Mouse (Mus musculus) midbrain, embryonic 10.5 days (tissue): ENCODE data around the gene Commd1. TPM values are rescaled to one million over a fixed set of nuclear protein-coding genes. Genes with fewer than 3 reads are reported as not detected.

ENCODE experiments used
- DNase-seq: peaks from one replicate; pipeline ENCODE4 v3.0.0-alpha.2; 2017; ENCODE audit warnings: low spot score
- H3K27ac ChIP-seq: fragments of 300-500 bp; sonication (generic); replicated peaks from 2 replicates; pipeline ENCODE4 v1.5.1; 2016; ENCODE audit warnings: mild to moderate bottlenecking
- H3K27me3 ChIP-seq: fragments of 300-500 bp; sonication (generic); 2 replicates; pipeline ENCODE4 v1.6.1; 2016; ENCODE audit warnings: low read depth, mild to moderate bottlenecking; ENCODE audit not compliant: poor library complexity, severe bottlenecking
- H3K36me3 ChIP-seq: fragments of 300-500 bp; sonication (generic); 2 replicates; pipeline ENCODE4 v1.6.1; 2016; ENCODE audit warnings: mild to moderate bottlenecking, moderate library complexity
- H3K4me1 ChIP-seq: fragments of 300-500 bp; sonication (generic); 2 replicates; pipeline ENCODE4 v1.6.1; 2016
- H3K4me3 ChIP-seq: fragments of 300-500 bp; sonication (generic); 2 replicates; pipeline ENCODE4 v1.5.1; 2016; ENCODE audit warnings: mild to moderate bottlenecking, moderate library complexity
- H3K9me3 ChIP-seq: fragments of 300-500 bp; sonication (generic); replicated peaks from 2 replicates; pipeline ENCODE4 v1.6.1; 2016; ENCODE audit warnings: mild to moderate bottlenecking
- WGBS: fragments of 180-500 bp; shearing (Covaris S2); methylation state at CpG from one replicate; pipeline ENCODE4 v1.1.7; 2016; 5-methylcytosine and 5-hydroxymethylcytosine counted together
- polyA plus RNA-seq: library from polyadenylated mRNA; unstranded; fragments of >200 nt; fragmentation: Nextera tagmentation; extraction: Ambion mirVana; gene quantifications from 2 replicates; pipeline ENCODE4 v1.2.1, GENCODE M21; 2016

The Commd1 gene
- polyA plus RNA-seq, 1 experiment from 2014 or later = 427 TPM

DNA sequence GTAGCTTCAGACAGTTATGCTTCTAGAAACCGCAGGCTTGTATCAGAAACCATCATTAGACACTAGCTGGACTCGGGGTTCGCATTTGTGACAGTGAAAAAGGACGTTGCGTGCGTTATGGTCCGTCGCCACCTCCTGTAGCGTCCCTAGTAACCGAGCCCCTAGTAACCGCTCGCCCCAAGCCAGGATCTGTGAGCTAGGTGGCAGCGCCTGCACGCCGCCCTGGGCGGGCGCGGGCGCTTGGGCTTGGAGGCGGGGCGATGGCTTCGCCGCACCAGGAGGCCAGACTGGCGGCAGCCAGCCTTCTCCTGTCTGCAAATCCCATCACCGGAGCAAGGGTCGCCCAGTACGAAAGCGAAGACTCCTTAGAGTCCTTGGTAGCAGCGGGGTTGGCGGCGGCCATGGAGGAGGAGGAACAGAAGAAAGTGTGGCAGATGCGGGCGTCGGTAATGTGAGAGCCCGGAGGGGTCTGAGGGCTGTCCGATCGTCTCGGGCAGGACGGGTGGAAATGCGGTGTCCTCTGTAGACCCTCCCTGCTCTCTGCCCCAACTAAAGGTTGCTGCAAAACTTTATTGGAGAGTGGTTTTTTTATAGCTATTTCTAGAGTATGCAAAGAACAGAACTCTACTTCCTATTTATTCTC, 26.1 kb upstream of the Commd1 start:
- DNase-seq = peak; percentile 90
- under 1% methylated on average over 40 of the region's 40 CpGs for whole genome bisulfite sequencing

DNA sequence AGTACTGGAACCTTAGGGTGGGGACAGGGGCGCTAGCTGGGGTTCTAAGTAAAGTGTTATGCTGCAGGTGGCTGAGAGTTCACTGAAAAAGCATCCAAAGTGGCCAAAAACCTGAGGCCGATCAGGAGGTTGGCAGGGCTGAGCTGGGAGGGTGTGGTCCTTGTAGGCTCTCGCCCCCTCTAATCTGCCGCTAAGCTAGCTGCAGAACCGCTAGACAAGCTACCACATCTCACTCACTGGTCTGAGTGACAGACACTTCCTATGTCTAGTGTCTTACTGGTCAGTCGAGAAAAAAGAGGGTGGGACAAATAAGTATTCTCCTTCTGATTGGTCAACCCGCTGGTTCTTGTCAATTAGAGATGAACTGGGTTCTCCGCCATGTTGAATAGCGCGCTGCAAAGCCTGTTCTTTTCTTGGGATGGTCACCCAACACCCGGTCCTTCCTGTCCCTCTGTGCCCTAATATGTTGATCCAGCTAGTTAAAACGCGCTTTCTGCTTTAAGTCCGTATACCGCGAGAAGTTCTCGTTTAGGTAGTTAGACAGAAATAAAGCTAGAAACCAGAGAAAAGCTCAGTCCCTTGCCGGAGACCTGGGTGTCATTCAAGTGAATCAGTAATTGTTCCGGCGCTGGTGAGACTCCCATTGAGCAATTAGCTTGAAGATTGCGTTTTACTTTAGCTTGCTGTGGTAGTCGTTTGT, 25.4 kb upstream of the Commd1 start, which contains the start of gene Fam161a:
Gene Fam161a (plus strand): TSS at position 51 of the 700 bp plus-strand sequence.
- Histone ChIP-seq H3K27ac (peak within 1 kb of the TSS; percentile 90), H3K36me3 (peaks cover 28% of the 10 kb centered on the region), H3K4me3 (peak within 1 kb of the TSS; percentile 69), H3K4me1 (peaks cover 11% of the 10 kb centered on the region), H3K27me3 (0 out of 2 replicates have a peak, but pooled peaks cover 9% of the 10 kb centered on the region), H3K9me3 (no peaks in the 10 kb centered on the region)
- under 1% methylated on average over 22 of the region's 22 CpGs for WGBS
- peak; percentile 76 for DNase-seq

More for the DNA sequence above, 26.1 kb upstream of the Commd1 start:
- peak overlapping the region; percentile 69 for H3K4me3 ChIP-seq
- H3K9me3 ChIP-seq = no peaks in the 10 kb centered on the region
- peak overlapping the region; percentile 90 for H3K27ac ChIP-seq
- peaks cover 11% of the 10 kb centered on the region for H3K4me1 ChIP-seq
- H3K27me3 ChIP-seq = 0 out of 2 replicates have a peak, but pooled peaks cover 9% of the 10 kb centered on the region
- H3K36me3 ChIP-seq = peaks cover 22% of the 10 kb centered on the region

DNA sequence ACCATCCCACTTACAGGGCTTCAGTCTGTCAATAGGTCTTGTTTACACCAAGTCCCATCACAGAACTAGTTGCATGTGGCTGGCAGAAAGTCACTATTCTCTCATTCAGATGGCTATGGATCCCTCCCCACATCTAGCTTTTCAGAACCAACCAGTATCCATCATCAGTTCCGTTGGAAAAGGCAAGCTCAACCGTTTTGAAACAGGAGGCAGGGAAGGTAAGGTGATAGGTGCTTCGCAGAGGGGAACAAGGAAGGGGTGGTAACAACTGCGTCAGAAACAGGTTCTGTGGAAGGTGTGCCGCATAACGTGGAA, 24.9 kb upstream of the Commd1 start:
- H3K36me3 ChIP-seq = peaks cover 33% of the 10 kb centered on the region
- H3K4me1 ChIP-seq = peaks cover 11% of the 10 kb centered on the region
- H3K4me3 ChIP-seq = peak overlapping the region; percentile 69
- WGBS = 7% methylated on average over 6 of the region's 6 CpGs
- 0 out of 2 replicates have a peak, but pooled peaks cover 9% of the 10 kb centered on the region for H3K27me3 ChIP-seq
- no peaks in the 10 kb centered on the region for H3K9me3 ChIP-seq
- peak overlapping the region; percentile 90 for H3K27ac ChIP-seq
- no peak for DNase-seq

DNA sequence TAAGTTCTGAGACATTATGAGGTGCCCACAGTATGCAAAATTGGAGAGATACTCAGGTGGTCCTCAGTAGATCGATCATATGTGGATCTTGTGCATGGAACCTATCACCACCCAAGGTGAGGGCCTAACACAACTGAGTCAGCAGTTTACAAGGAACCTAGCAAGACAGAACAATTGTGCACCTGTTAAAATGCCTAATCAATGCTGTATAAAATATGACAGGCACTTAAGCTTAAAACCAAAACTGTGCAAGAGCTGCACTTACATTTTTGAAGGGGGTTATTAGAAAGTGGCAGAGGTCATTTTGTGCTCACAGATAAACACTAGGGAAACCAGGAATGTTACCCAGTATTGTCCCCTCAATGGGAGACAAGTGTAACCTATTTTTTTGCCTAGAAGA, 23.1 kb upstream of the Commd1 start:
- Histone ChIP-seq H3K36me3 (peaks cover 52% of the 10 kb centered on the region), H3K27ac (no peak overlapping the region), H3K9me3 (no peaks in the 10 kb centered on the region), H3K27me3 (0 out of 2 replicates have a peak, but pooled peaks cover 9% of the 10 kb centered on the region), H3K4me3 (no peak overlapping the region), H3K4me1 (peaks cover 11% of the 10 kb centered on the region)
- 93% methylated on average over 1 of the region's 1 CpGs for WGBS
- DNase-seq = no peak

DNA sequence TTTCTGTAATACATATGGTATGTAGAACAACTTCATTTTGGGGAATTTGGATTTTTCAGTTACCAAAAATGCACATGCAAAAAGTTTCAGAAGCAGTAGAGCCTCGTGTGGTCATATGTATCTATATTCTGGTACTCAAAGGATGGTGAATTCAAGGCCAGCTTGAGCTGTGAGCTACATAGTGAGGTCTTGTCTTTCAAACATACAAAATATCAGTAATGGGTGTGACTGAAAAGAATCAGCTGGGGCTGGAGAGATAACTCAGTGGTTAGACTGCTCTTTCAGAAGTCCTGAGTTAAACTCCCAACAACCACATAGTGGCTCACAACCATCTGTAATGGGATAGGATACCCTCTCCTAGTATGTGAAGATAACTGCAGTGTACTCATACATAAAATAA, 16.1 kb upstream of the Commd1 start:
- Histone ChIP-seq H3K27me3 (no peaks in the 10 kb centered on the region), H3K27ac (no peak overlapping the region), H3K36me3 (peaks cover 100% of the 10 kb centered on the region), H3K4me1 (no peaks in the 10 kb centered on the region), H3K9me3 (no peaks in the 10 kb centered on the region), H3K4me3 (no peak overlapping the region)
- WGBS = 87% methylated on average over 1 of the region's 1 CpGs
- DNase-seq = no peak

DNA sequence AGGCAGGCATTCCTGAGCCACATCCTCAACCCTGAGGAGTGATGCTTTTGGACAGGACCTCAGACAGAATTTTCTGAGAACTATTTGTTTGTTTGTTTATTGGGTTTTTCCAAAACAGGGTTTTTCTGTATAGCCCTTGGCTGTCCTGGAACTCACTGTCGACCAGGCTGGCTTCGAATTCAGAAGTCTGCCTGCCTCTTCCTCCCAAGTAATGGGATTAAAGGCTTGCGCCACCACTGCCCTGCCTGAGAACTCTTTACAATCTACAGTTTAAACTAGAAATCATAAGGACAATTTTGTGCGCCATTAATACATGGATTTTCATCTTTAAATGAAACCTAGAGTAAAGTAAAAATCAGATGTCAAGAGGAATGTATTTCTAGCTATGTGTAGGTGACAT, 13.3 kb upstream of the Commd1 start:
- Histone ChIP-seq H3K36me3 (peaks cover 81% of the 10 kb centered on the region), H3K27ac (no peak overlapping the region), H3K4me1 (peaks cover 15% of the 10 kb centered on the region), H3K4me3 (no peak overlapping the region), H3K27me3 (no peaks in the 10 kb centered on the region), H3K9me3 (no peaks in the 10 kb centered on the region)
- no peak for DNase-seq
- WGBS = 93% methylated on average over 4 of the region's 4 CpGs

DNA sequence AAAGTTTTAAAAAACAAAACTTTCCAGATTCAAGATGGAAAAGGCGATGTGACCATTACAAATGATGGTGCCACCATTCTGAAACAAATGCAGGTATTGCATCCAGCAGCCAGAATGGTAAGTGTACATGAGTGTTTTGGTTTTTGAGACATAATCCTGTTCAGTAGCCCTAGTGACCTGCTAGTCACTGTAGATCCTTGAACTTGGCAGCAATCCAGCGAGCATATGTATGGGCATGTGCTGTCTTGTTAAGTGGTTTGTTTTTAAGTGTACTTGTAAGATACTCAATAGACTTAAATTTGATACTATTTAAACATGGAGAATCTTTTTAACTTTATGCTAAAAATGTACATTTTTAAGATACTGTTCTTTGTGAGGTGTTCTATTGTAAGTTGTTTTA, 12.1 kb upstream of the Commd1 start:
- H3K4me3 ChIP-seq = no peak overlapping the region
- 96% methylated on average over 2 of the region's 2 CpGs for WGBS

DNA sequence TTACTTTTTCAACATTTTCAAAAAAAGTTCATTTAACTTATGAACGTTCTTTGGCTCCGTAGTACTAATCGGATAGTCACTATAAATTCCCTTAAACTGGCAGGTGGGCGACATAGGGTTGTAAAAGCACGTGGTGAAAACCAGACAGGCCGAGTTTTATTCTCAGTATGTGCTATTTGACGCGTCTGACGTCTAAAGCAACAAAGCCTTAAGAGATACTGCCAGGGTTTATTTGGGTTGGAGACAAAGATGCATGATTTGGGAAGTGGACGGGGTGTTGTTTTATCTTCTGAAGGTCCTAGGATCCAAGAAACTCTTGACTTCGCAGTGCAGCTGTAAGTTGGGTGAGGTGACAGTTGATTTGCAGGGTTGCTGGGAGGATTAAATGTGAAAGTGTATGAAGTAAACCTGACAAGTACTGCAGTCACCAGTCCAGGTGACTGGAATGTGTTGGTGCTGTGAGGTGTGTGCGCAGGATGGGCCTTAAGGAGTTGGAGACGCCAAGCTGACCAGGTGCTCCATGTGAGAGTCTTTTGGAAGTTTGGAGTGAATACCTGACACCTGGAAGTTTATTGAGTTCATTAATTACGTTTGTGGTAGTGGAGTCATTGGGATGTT, 9.1 kb upstream of the Commd1 start:
- H3K27me3 ChIP-seq = no peaks in the 10 kb centered on the region
- H3K27ac ChIP-seq = peak overlapping the region; percentile 97
- peak overlapping the region; percentile 97 for H3K4me3 ChIP-seq
- WGBS = 15% methylated on average over 14 of the region's 14 CpGs
- peaks cover 17% of the 10 kb centered on the region for H3K4me1 ChIP-seq
- peaks cover 39% of the 10 kb centered on the region for H3K36me3 ChIP-seq
- no peak for DNase-seq
- no peaks in the 10 kb centered on the region for H3K9me3 ChIP-seq

More for the DNA sequence above, 12.1 kb upstream of the Commd1 start:
- H3K27me3 ChIP-seq = no peaks in the 10 kb centered on the region
- H3K4me1 ChIP-seq = peaks cover 17% of the 10 kb centered on the region
- no peaks in the 10 kb centered on the region for H3K9me3 ChIP-seq
- DNase-seq = no peak
- no peak overlapping the region for H3K27ac ChIP-seq
- peaks cover 69% of the 10 kb centered on the region for H3K36me3 ChIP-seq

DNA sequence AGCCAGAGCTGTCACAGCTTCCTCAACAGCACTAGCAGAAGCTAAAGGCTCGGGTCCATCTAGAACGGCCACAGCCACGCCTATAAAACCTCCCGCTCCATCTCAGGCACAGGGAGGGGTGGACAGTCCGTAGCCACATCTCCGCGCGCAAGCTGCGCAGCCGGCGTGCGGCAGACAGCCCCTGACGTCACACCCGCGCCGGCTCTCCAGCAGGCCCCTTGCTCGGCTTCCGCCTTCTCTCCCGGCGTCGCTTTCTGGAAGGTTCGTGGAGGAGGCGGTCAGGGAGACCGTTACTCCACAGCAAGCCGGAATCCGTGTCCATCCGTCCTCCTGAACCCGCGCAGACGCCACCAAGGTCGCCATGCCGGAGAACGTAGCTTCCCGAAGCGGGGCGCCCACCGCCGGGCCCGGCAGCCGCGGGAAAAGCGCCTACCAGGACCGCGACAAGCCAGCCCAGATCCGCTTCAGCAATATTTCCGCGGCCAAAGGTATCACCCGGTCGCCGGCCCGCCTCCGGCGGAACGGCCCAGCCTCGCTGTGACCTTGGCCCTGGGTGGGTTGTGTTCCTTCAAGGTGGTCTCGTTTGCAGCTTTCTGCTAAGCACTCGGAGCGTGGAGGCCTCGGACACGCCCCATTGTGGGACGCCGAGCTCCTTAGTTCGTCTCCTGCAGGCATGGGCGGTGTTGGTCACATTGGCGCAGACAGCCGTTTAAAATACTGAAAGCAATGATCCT, 8.4 kb upstream of the Commd1 start, which contains the start of gene Cct4:
Gene Cct4 (plus strand): TSS at position 127 of the 734 bp plus-strand sequence.
- peaks cover 17% of the 10 kb centered on the region for H3K4me1 ChIP-seq
- H3K27ac ChIP-seq = peak within 1 kb of the TSS; percentile 97
- H3K27me3 ChIP-seq = no peaks in the 10 kb centered on the region
- DNase-seq = peak; percentile 95
- peaks cover 32% of the 10 kb centered on the region for H3K36me3 ChIP-seq
- H3K9me3 ChIP-seq = no peaks in the 10 kb centered on the region
- WGBS = under 1% methylated on average over 66 of the region's 66 CpGs
- peak within 1 kb of the TSS; percentile 97 for H3K4me3 ChIP-seq

DNA sequence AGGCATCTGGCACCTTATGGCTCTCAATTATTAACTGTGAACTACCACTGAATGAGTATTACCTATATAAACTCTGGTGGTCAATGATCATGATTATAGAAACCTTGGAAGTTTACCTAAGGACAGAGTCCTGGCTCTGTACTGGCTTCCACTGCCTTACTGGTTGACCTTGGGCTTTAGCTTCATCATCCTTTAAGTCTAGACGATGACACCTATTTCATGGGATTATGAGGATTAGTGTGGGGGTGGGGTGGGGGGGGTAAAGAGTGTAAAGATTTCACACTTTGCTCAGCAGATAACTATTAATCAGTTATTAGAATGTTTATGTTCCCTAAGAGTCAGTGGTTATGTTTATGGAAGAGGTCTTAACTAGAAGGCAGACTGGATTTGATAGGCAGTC, 7.6 kb upstream of the Commd1 start:
- DNase-seq = no peak
- Histone ChIP-seq H3K9me3 (no peaks in the 10 kb centered on the region), H3K36me3 (peaks cover 24% of the 10 kb centered on the region), H3K27me3 (no peaks in the 10 kb centered on the region), H3K27ac (peak overlapping the region; percentile 97), H3K4me1 (peaks cover 17% of the 10 kb centered on the region), H3K4me3 (peak overlapping the region; percentile 97)
- WGBS = 54% methylated on average over 1 of the region's 1 CpGs

DNA sequence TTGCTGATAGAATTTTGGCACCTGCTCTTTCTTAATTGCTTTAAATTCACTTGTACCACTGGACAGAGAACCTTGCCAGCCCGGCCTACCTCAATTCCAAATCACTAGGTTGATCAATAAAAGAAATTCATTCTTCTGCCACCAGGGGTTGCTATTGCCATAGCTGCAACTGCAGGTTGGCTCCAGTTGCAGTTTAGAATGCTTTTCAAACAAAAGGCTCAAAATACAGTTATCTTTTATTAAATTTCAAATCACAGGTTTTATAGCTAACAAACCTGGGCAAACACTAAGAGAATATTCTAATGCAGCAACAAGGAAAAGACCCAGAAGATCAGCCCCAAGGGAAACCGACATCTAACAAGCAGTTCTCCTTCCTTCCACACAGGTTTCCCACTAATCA, 5.2 kb upstream of the Commd1 start:
- Histone ChIP-seq H3K27ac (no peak overlapping the region), H3K4me1 (peaks cover 17% of the 10 kb centered on the region), H3K36me3 (0 out of 2 replicates have a peak, but pooled peaks cover 2% of the 10 kb centered on the region), H3K4me3 (no peak overlapping the region), H3K27me3 (no peaks in the 10 kb centered on the region), H3K9me3 (no peaks in the 10 kb centered on the region)
- 62% methylated on average over 2 of the region's 2 CpGs for WGBS
- no peak for DNase-seq

DNA sequence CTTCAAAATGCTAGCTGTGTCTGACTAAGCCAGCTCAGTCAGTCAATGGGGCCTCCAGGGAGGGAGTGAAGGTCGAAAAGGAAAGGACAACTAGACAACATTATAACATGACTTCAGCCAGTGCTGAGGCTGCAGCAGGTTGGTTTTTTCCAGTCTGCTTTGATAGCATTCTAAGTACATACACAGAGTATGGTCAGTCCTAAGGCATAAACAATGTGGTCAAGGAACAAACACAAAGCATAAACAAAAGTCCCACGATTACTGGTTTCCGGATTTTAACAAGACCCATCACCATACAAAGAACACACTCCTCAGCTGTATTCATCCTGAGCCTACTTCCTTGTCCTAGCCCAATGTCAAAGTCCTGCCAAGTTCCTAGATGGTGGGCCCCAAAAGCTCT, 3.3 kb upstream of the Commd1 start:
- H3K27me3 ChIP-seq = no peaks in the 10 kb centered on the region
- no peak overlapping the region for H3K4me3 ChIP-seq
- no peaks in the 10 kb centered on the region for H3K36me3 ChIP-seq
- H3K9me3 ChIP-seq = no peaks in the 10 kb centered on the region
- no peak for DNase-seq
- 84% methylated on average over 3 of the region's 3 CpGs for WGBS
- H3K27ac ChIP-seq = no peak overlapping the region
- peaks cover 16% of the 10 kb centered on the region for H3K4me1 ChIP-seq
